Mouse (Mus musculus): ENCODE results near the gene Syn3.

Syn3 gene

GRCm38 (mm10) chr10:86410868-86411267 lies 87.8 kb downstream of the Syn3 start:
- 73% methylated on average over 6 of the region's 6 CpGs for WGBS

- 68% methylated on average over 4 of the region's 4 CpGs for WGBS
These were observed 91.7 kb downstream of the Syn3 start for GRCm38 (mm10) chr10:86406952-86407351.

GRCm38 (mm10) chr10:86398347-86398720 lies 100.4 kb downstream of the Syn3 start:
- WGBS: 83% methylated on average over 2 of the region's 2 CpGs

GRCm38 (mm10) chr10:86397577-86398346 lies 100.9 kb downstream of the Syn3 start:
- WGBS: 88% methylated on average over 4 of the region's 4 CpGs

GRCm38 (mm10) chr10:86392399-86392798 lies 106.3 kb downstream of the Syn3 start:
- WGBS: 97% methylated on average over 3 of the region's 3 CpGs

- 26% methylated on average over 2 of the region's 2 CpGs for WGBS
These were observed 108.8 kb downstream of the Syn3 start for GRCm38 (mm10) chr10:86389913-86390312.

- 70% methylated on average over 3 of the region's 3 CpGs for WGBS
These were observed 109.3 kb downstream of the Syn3 start for GRCm38 (mm10) chr10:86389357-86389756.

GRCm38 (mm10) chr10:86388803-86389202 lies 109.9 kb downstream of the Syn3 start:
- WGBS: 51% methylated on average over 6 of the region's 6 CpGs

- WGBS: 59% methylated on average over 5 of the region's 5 CpGs
These were observed 110.8 kb downstream of the Syn3 start for GRCm38 (mm10) chr10:86387821-86388440.

GRCm38 (mm10) chr10:86386232-86386631 lies 112.5 kb downstream of the Syn3 start:
- WGBS: 61% methylated on average over 4 of the region's 4 CpGs

GRCm38 (mm10) chr10:86385656-86386055 lies 113.0 kb downstream of the Syn3 start:
- 85% methylated on average over 4 of the region's 4 CpGs for WGBS

GRCm38 (mm10) chr10:86384655-86385054 lies 114.0 kb downstream of the Syn3 start:
- WGBS: 92% methylated on average over 2 of the region's 2 CpGs

GRCm38 (mm10) chr10:86381922-86382260 lies 116.8 kb downstream of the Syn3 start:
- 76% methylated on average over 2 of the region's 2 CpGs for WGBS

- WGBS: 83% methylated on average over 9 of the region's 9 CpGs
These were observed 117.4 kb downstream of the Syn3 start for GRCm38 (mm10) chr10:86381150-86381921.

GRCm38 (mm10) chr10:86380626-86381025 lies 118.1 kb downstream of the Syn3 start:
- WGBS: 79% methylated on average over 2 of the region's 2 CpGs

- WGBS: 83% methylated on average over 2 of the region's 2 CpGs
These were observed 119.9 kb downstream of the Syn3 start for GRCm38 (mm10) chr10:86378803-86379202.

GRCm38 (mm10) chr10:86376392-86377185 lies 122.1 kb downstream of the Syn3 start:
- WGBS: 71% methylated on average over 8 of the region's 8 CpGs

- WGBS: 63% methylated on average over 11 of the region's 11 CpGs
These were observed 122.8 kb downstream of the Syn3 start for GRCm38 (mm10) chr10:86375903-86376302.

GRCm38 (mm10) chr10:86374061-86374460 lies 124.6 kb downstream of the Syn3 start:
- 91% methylated on average over 2 of the region's 2 CpGs for WGBS

GRCm38 (mm10) chr10:86369346-86369745 lies 129.3 kb downstream of the Syn3 start:
- 88% methylated on average over 4 of the region's 4 CpGs for WGBS

GRCm38 (mm10) chr10:86368811-86369210 lies 129.9 kb downstream of the Syn3 start:
- 81% methylated on average over 12 of the region's 12 CpGs for WGBS

GRCm38 (mm10) chr10:86367346-86367745 lies 131.3 kb downstream of the Syn3 start:
- 87% methylated on average over 4 of the region's 4 CpGs for WGBS
